Mouse (Mus musculus) erythroblast, adult 5-6 weeks (primary cell): Measurements from ENCODE around the gene Itga1. TPM values are rescaled to one million over a fixed set of nuclear protein-coding genes. Genes with fewer than 3 reads are reported as not detected.

Source experiments
- ATAC-seq: replicated peaks from 2 replicates; pipeline ENCODE4 v1.8.0; 2016; ENCODE audit warnings: moderate number of reproducible peaks, mild to moderate bottlenecking, moderate TSS enrichment, inconsistent platforms; ENCODE audit not compliant: poor library complexity, low FRiP score, severe bottlenecking
- total RNA-seq, 2 experiments: library from RNA; stranded (forward) in 1 of 2; stranded (reverse) in 1 of 2; fragments of 150-400 nt in 1 of 2; fragments of 200-764, 138-1000 nt in 1 of 2; gene quantifications; 2 replicates each; pipeline versions ENCODE4 v1.2.3 to v1.2.4; 2015 to 2017; ENCODE audit warnings: low replicate concordance in 2 of 2

The Itga1 gene
- total RNA-seq, 2 experiments from 2014 or later, result 2.2 to 5.2 TPM

- ATAC-seq, result no peak
These were observed 1.2 kb downstream of the Itga1 start for GRCm38 (mm10) chr13:115100381-115101177.

DNA sequence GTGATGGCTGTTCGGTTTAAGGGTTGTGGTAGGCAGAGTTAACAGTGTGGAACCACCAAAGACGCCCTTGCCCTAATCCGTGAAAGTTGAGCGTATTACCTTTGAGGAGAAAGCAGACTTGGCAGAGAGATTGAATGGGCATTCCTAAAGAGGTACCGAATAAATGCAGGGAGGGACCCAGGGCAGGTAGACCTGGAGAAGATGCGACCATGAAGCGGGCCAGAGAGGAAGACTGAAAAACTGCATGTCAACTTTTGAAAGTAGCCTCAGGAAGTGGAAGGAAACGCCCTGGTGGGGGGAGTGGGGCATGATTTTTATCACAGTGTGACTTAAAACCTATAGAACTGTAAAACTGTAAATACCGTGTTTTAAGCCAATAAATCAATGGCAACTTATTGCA lies 2.4 kb downstream of the Itga1 start:
- no peak for ATAC-seq

- ATAC-seq, result no peak
These were observed 3.5 kb downstream of the Itga1 start for GRCm38 (mm10) chr13:115098227-115098626.

GRCm38 (mm10) chr13:115096965-115097364 lies 4.8 kb downstream of the Itga1 start:
- ATAC-seq, result no peak

- ATAC-seq, result no peak
These were observed 5.5 kb downstream of the Itga1 start for GRCm38 (mm10) chr13:115096216-115096615.

GRCm38 (mm10) chr13:115095392-115095791 lies 6.4 kb downstream of the Itga1 start:
- no peak for ATAC-seq

DNA sequence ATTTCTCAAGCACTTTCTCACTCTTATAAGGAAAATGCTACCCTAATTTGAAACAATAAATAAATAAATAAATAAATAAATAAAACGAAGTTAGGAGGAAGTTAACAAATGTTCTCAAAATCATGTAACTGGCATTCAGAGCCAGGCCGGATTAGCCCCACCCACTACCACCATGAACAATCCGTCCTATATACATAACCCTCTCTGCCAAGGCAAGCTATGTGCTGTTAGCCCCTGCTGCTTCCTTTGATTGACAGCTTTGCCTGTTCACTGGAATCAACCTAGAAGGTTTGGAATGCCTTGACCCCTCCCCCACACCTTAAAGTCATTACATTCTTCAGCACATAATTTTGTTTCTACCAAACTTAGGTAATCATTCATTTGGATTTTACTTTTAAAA lies 10.3 kb downstream of the Itga1 start:
- ATAC-seq, result no peak

DNA sequence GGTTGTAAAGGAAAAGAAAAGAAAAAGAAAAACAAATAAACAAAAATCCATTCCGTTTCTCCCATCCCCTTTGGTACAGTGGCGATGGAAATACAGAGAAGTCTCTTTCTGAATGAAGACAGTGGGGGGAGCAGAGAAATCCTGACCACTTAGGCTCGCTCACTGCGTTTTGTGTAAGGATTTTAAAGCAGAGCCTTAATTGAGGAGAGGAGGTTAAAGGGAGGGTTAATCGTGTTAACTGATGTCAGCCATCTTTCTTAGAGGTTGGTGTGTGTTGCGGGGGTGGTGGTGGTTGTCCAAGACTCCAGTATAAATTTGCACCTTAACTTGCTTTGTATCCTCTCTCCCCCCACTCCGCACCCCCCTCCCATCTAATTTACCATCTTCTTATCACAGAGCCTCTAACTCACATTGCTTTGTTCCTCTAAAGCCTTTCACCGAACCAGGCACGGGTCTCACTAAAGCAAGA lies 10.8 kb downstream of the Itga1 start:
- ATAC-seq, result peak; percentile 19

- ATAC-seq, result peak; percentile 88
These were observed 11.4 kb downstream of the Itga1 start, which contains the start of gene Pelo for GRCm38 (mm10) chr13:115090069-115090976. Gene Pelo (minus strand): TSS chr13:115090186.

DNA sequence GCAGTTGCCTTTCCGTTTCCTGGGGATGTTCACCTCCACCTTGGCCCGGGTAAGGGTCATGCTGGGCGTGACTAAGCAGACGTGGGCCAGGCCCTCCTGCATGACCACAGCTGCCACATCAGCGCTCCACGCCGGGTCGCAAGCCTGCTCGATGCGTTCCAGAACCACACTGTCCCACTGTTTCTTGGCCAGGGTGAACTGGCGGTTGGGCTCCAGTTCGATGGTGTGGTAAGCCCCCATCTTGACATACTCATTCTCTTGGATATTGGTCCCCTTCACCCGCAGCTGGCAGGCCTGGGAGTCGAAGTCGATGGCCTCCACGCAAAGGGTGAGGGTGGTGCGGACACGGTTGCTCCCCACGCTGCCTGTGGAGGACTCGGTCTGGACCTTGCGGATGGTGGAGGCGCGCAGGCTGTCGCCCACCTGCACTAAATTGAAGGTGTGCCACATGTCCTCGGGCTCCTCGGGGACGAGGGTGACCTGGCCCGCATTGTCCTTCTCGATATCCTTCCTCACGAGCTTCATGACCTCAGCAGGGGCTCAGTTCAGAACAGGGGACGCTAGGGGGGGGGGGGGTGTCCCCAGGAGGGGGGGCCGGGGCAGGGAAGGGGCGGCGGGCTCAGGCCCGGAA lies 12.3 kb downstream of the Itga1 start:
- ATAC-seq, result peak; percentile 66

GRCm38 (mm10) chr13:115089020-115089394 lies 12.8 kb downstream of the Itga1 start:
- ATAC-seq, result no peak

- no peak for ATAC-seq
These were observed 15.8 kb downstream of the Itga1 start for GRCm38 (mm10) chr13:115085974-115086373.

- no peak for ATAC-seq
These were observed 19.4 kb downstream of the Itga1 start for GRCm38 (mm10) chr13:115082339-115082738.

DNA sequence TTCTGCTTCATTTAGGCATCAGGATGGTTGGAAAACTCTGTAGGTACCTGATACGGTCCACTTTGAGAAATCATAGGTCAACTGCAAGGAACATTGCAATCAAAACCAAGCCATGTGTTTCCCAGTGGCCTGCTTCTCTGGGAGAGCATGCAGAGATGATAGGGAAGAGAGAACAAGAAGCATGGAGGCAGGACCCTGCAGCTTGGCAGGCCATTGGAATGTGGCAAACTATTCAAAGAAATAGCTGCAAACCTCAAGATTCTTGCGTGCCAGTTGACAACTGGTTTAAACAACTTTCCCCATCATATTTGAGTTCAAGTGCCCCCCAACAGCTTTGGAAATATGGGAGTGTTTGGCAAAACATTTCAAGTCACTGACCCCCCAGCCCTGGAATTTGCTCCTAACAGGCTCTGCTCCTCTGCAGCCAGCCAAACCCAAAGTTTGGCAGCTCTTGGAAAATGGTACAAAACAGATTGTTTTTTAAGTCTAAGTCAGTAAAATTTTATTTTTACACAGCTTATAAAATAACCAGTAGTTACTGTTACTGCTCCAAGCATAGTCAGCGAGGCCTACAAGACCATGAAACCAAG lies 21.7 kb downstream of the Itga1 start:
- ATAC-seq, result no peak

GRCm38 (mm10) chr13:115078997-115079685 lies 22.6 kb downstream of the Itga1 start:
- ATAC-seq, result no peak

DNA sequence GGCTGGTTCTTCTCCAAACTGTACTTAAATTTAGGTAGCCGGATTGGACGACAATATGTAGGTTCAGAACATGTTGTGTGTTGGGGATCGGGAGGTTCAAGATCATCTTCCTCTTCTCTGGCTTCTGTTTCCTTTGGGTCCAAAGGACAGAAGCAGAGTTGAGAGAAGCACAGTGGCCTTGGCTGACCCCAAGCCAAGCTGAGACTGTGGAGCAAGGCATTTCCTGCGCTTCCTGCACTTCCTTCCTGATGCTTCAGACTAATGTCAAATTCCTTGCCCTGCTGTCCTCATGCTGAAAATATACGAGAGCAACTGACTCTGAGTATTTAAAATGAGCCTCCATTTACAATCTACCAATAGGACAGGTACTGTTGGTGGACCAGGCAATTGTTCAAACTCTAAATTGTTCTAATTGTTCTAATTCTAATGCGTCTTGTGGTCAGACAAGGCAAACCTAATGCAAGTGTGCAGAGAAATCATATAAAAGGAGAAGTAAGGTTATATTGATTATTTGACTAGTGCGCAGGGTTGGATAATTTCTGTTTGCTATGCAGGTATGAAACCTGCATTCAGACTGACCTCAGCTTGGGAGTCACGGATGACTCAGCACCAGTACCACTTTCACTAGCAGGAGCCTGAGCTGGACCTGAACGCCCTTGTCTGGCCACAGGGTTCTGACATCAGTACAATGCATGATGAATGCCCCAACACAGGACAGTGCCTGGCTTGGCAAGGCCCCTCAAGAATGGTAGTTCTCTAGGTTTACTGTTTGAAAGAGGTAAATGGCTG lies 24.2 kb downstream of the Itga1 start:
- ATAC-seq, result no peak

GRCm38 (mm10) chr13:115072386-115072785 lies 29.4 kb downstream of the Itga1 start:
- no peak for ATAC-seq

DNA sequence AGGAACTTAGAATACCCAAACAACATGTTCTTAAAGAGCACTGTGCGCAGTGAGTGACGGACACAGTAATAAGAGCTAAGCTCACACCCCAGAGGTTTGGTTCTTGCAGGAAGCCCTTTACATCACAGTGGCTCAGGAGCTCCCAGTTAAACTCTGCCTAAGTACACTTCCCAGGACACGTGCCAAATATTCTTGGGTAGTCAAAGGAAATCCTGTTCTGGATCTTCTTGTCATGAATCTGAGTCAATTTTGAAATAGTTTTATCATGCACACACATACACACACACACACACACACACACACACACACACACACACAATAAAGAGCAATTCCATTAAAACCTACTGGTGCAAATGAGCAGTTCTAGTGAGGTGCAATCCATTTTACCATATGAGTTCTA lies 30.3 kb downstream of the Itga1 start:
- ATAC-seq, result no peak

GRCm38 (mm10) chr13:115067968-115068330 lies 33.8 kb downstream of the Itga1 start:
- no peak for ATAC-seq
